Mouse (Mus musculus) MEL (cell line): ENCODE data around the gene Smg1. TPM values are rescaled to one million over a fixed set of nuclear protein-coding genes. Genes with fewer than 3 reads are reported as not detected.

Source experiments
- DNase-seq: peaks from one replicate; pipeline ENCODE4 v3.0.0; 2011; ENCODE audit warnings: low read depth, low spot score
- H3K27ac ChIP-seq: 2 replicates; pipeline ENCODE4 v1.5.1; 2012; ENCODE audit warnings: low read depth, mild to moderate bottlenecking, control low read depth, low read length, moderate library complexity; ENCODE audit not compliant: control insufficient read depth
- H3K27me3 ChIP-seq, 2 experiments: fragments of 150-350 bp in 1 of 2; sonication (generic) in 1 of 2; 2 replicates each; pipeline ENCODE4 v1.6.1; 2012; ENCODE audit warnings: low read length in 2 of 2, mild to moderate bottlenecking in 2 of 2, improper control_type of control experiment in 1 of 2, moderate library complexity in 1 of 2; ENCODE audit not compliant: insufficient read depth in 2 of 2, control insufficient read depth in 1 of 2
- H3K36me3 ChIP-seq, 2 experiments: 2 replicates each; pipeline ENCODE4 v1.6.1; 2012 to 2014; ENCODE audit warnings: low read length in 2 of 2, improper control_type of control experiment in 1 of 2, inconsistent platforms in 1 of 2, mild to moderate bottlenecking in 1 of 2; ENCODE audit not compliant: insufficient read depth in 2 of 2, control insufficient read depth in 1 of 2
- H3K4me1 ChIP-seq, 2 experiments: fragments of 150-350 bp in 1 of 2; sonication (generic) in 1 of 2; 2 replicates each; pipeline ENCODE4 v1.6.1; 2012; ENCODE audit warnings: low read length in 2 of 2, improper control_type of control experiment in 1 of 2, mild to moderate bottlenecking in 1 of 2; ENCODE audit not compliant: insufficient read depth in 2 of 2, control insufficient read depth in 1 of 2
- H3K4me3 ChIP-seq, 2 experiments: fragments of 150-350 bp in 1 of 2; sonication (generic) in 1 of 2; 2 replicates each; pipeline ENCODE4 v1.5.1; 2012; ENCODE audit warnings: low read depth in 2 of 2, low read length in 2 of 2, mild to moderate bottlenecking in 2 of 2, moderate library complexity in 2 of 2, control low read depth in 1 of 2, improper control_type of control experiment in 1 of 2; ENCODE audit not compliant: control insufficient read depth in 1 of 2, insufficient read depth in 1 of 2
- H3K79me2 ChIP-seq: 2 replicates; pipeline ENCODE4 v1.6.1; 2012; ENCODE audit warnings: mild to moderate bottlenecking, low read length, moderate library complexity; ENCODE audit not compliant: control insufficient read depth, poor library complexity, insufficient read depth
- H3K9ac ChIP-seq: 2 replicates; pipeline ENCODE4 v1.6.1; 2012; ENCODE audit warnings: low read depth, mild to moderate bottlenecking, control low read depth, low read length, moderate library complexity; ENCODE audit not compliant: control insufficient read depth, poor library complexity, severe bottlenecking
- H3K9me3 ChIP-seq: fragments of 150-350 bp; sonication (generic); replicated peaks from 2 replicates; pipeline ENCODE4 v1.6.1; 2012; ENCODE audit warnings: mild to moderate bottlenecking, low read length, improper control_type of control experiment, moderate library complexity; ENCODE audit not compliant: insufficient read depth
- CTCF ChIP-seq, 3 experiments: IDR thresholded peaks in 2 of 3; conservative IDR thresholded peaks in 1 of 3; 2 replicates each; pipeline ENCODE4 v1.5.1; 2011 to 2012; ENCODE audit warnings: low read length in 3 of 3, low read depth in 2 of 3, mild to moderate bottlenecking in 2 of 3, improper control_type of control experiment in 1 of 3, inconsistent platforms in 1 of 3, mixed read lengths in 1 of 3, moderate library complexity in 1 of 3; ENCODE audit not compliant: control insufficient read depth in 1 of 3, insufficient read depth in 1 of 3, poor library complexity in 1 of 3, severe bottlenecking in 1 of 3
- ETS1 ChIP-seq: IDR thresholded peaks from 2 replicates; pipeline ENCODE4 v1.6.1; 2012; ENCODE audit warnings: low read depth, mild to moderate bottlenecking, inconsistent platforms, low read length, improper control_type of control experiment, moderate library complexity
- KAT2A ChIP-seq: conservative IDR thresholded peaks from 2 replicates; pipeline ENCODE4 v1.6.1; 2012; ENCODE audit warnings: low read depth, low read length, improper control_type of control experiment, inconsistent platforms
- MAX ChIP-seq: IDR thresholded peaks from 2 replicates; pipeline ENCODE4 v1.6.1; 2011; ENCODE audit warnings: low read length, improper control_type of control experiment
- MAZ ChIP-seq: IDR thresholded peaks from 2 replicates; pipeline ENCODE4 v1.6.1; 2012; ENCODE audit warnings: low read depth, mild to moderate bottlenecking, inconsistent platforms, low read length, improper control_type of control experiment
- MYB ChIP-seq: IDR thresholded peaks from 2 replicates; pipeline ENCODE4 v1.6.1; 2011; ENCODE audit warnings: mild to moderate bottlenecking, low read depth, low read length, improper control_type of control experiment
- NELFE ChIP-seq: IDR thresholded peaks from 2 replicates; pipeline ENCODE4 v1.6.1; 2011; ENCODE audit warnings: low read depth, low read length, improper control_type of control experiment
- NRF1 ChIP-seq: IDR thresholded peaks from 2 replicates; pipeline ENCODE4 v1.6.1; 2014; ENCODE audit warnings: low read depth, mild to moderate bottlenecking, inconsistent platforms, low read length, improper control_type of control experiment, moderate library complexity; ENCODE audit not compliant: poor library complexity, insufficient read depth, severe bottlenecking
- POLR2A ChIP-seq, 2 experiments: IDR thresholded peaks; 2 replicates each; pipeline ENCODE4 v1.6.1; 2011 to 2012; ENCODE audit warnings: low read length in 2 of 2, mild to moderate bottlenecking in 2 of 2, control low read depth in 1 of 2, improper control_type of control experiment in 1 of 2, low read depth in 1 of 2, moderate library complexity in 1 of 2; ENCODE audit not compliant: control insufficient read depth in 1 of 2, insufficient read depth in 1 of 2, poor library complexity in 1 of 2
- POLR2AphosphoS2 ChIP-seq: IDR thresholded peaks from 2 replicates; pipeline ENCODE4 v1.6.1; 2011; ENCODE audit warnings: low read length, improper control_type of control experiment
- POLR2AphosphoS5 ChIP-seq: IDR thresholded peaks from 2 replicates; pipeline ENCODE4 v1.6.1; 2012; ENCODE audit warnings: low read depth, borderline replicate concordance, mild to moderate bottlenecking, inconsistent platforms, low read length, moderate library complexity, mixed read lengths
- RAD21 ChIP-seq: IDR thresholded peaks from 2 replicates; pipeline ENCODE4 v1.6.1; 2011; ENCODE audit warnings: mild to moderate bottlenecking, low read depth, low read length, improper control_type of control experiment
- SIN3A ChIP-seq: IDR thresholded peaks from 2 replicates; pipeline ENCODE4 v1.6.1; 2012; ENCODE audit warnings: low read length, improper control_type of control experiment, inconsistent platforms
- SMC3 ChIP-seq: IDR thresholded peaks from 2 replicates; pipeline ENCODE4 v1.6.1; 2011; ENCODE audit warnings: low read depth, low read length, improper control_type of control experiment
- TBP ChIP-seq: IDR thresholded peaks from 2 replicates; pipeline ENCODE4 v1.8.0; 2011; ENCODE audit warnings: low read depth, low read length, improper control_type of control experiment
- TCF12 ChIP-seq: IDR thresholded peaks from 2 replicates; pipeline ENCODE4 v1.6.1; 2014; ENCODE audit warnings: low read depth, mild to moderate bottlenecking, inconsistent platforms, low read length, improper control_type of control experiment, moderate library complexity
- USF2 ChIP-seq, 2 experiments: IDR thresholded peaks; 2 replicates each; pipeline ENCODE4 v1.6.1; 2011 to 2012; ENCODE audit warnings: improper control_type of control experiment in 2 of 2, low read length in 2 of 2, borderline replicate concordance in 1 of 2, inconsistent platforms in 1 of 2, low read depth in 1 of 2, mild to moderate bottlenecking in 1 of 2; ENCODE audit not compliant: insufficient read depth in 1 of 2
- ZKSCAN1 ChIP-seq: IDR thresholded peaks from 2 replicates; pipeline ENCODE4 v1.6.1; 2012; ENCODE audit warnings: low read depth, mild to moderate bottlenecking, inconsistent platforms, low read length, improper control_type of control experiment, moderate library complexity
- ZMIZ1 ChIP-seq: IDR thresholded peaks from 2 replicates; pipeline ENCODE4 v1.6.1; 2012; ENCODE audit warnings: low read depth, mild to moderate bottlenecking, inconsistent platforms, low read length, improper control_type of control experiment, moderate library complexity
- ZNF384 ChIP-seq: IDR thresholded peaks from 2 replicates; pipeline ENCODE4 v1.6.1; 2012; ENCODE audit warnings: low read depth, mild to moderate bottlenecking, inconsistent platforms, low read length, improper control_type of control experiment
- polyA plus RNA-seq, 2 experiments: library from polyadenylated mRNA; stranded (reverse) in 1 of 2; unstranded in 1 of 2; fragments of >175 nt in 1 of 2; fragments of >200 nt in 1 of 2; gene quantifications; 2 replicates each; pipeline versions ENCODE4 v1.2.1 to v1.2.4; 2012; ENCODE audit warnings: low replicate concordance in 2 of 2, low read depth in 1 of 2; ENCODE audit not compliant: insufficient read length in 2 of 2, insufficient read depth in 1 of 2, missing spikeins in 1 of 2
- total RNA-seq: library from RNA; depleted of rRNA; stranded (reverse); fragments of 300-350 nt; gene quantifications from 2 replicates; pipeline ENCODE4 v1.2.3, GENCODE M21; 2012

Smg1 gene
- total and polyA plus RNA-seq, 3 experiments, result 24.2 to 49.6 (median 32.6) TPM

DNA sequence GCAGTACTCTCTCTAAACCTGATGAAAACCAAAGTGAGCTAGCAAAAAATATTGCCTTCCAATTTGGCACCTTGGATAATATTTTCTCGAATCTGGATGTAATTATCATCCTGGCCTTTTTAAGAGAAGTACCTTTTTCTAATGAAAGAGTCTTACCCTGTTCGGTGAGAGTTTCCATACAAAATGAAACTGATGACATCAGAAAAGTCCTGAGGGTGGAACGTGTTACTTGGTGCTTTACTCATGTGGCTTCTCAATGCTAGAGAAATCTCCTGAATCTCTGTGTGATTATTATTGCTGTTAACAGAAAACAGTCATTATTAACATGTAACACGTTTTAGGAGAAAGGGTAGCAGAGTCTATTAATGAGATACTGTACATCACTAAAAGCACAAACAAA is 57.6 kb downstream of the Smg1 start:
- Histone ChIP-seq H3K27me3 (no peaks in the 10 kb centered on the region), H3K9ac (no peak overlapping the region), H3K27ac (no peak overlapping the region), H3K9me3 (no peaks in the 10 kb centered on the region), H3K4me3 (no peak overlapping the region), H3K4me1 (peaks cover 0 to 2% of the 10 kb centered on the region in 2 experiments; a peak in 3 of 4 replicates), H3K79me2 (no peaks in the 10 kb centered on the region), H3K36me3 (peaks cover 16 to 35% of the 10 kb centered on the region in 2 experiments)
- TF ChIP-seq MAZ (no peak), ETS1 (no peak), TCF12 (no peak)
- DNase-seq, result no peak

DNA sequence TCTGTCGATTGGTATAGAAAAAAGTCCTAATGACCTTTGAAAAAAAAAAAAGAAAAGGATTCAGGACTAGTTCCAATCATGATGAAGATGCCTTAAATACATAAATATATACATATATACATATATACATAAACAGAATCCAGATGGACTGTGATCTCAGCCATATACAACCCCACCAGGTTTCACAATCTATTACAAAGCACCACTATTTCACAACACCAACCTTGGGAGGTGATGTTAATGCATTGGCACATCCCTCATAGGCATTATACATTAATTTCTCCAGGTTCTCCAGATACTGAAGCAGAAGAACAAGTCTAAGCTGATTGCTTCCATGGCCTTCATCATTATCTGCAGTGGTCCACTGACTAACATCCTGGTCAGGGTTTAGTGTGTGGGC is 58.9 kb downstream of the Smg1 start:
- Histone ChIP-seq H3K9me3 (no peaks in the 10 kb centered on the region), H3K9ac (no peak overlapping the region), H3K79me2 (no peaks in the 10 kb centered on the region), H3K4me1 (peaks cover 0 to 2% of the 10 kb centered on the region in 2 experiments; a peak in 3 of 4 replicates), H3K27ac (no peak overlapping the region), H3K27me3 (no peaks in the 10 kb centered on the region), H3K4me3 (no peak overlapping the region), H3K36me3 (peaks cover 16 to 38% of the 10 kb centered on the region in 2 experiments)
- TF ChIP-seq ZMIZ1 (no peak), NRF1 (no peak), MAZ (no peak), POLR2AphosphoS2 (no peak), RAD21 (no peak), SMC3 (no peak), USF2 (IDR thresholded peaks at IDR 0.05; ENCODE audit: borderline replicate concordance in 1 of 2, insufficient read depth in 1 of 2, low read depth in 1 of 2, low read length in 2 of 2) (no peak), POLR2AphosphoS5 (no peak), MYB (no peak), POLR2A (IDR thresholded peaks at IDR 0.05; ENCODE audit: control insufficient read depth in 1 of 2, insufficient read depth in 1 of 2, low read depth in 1 of 2, low read length in 2 of 2, poor library complexity in 1 of 2) (no peak), NELFE (no peak), CTCF (IDR thresholded peaks at IDR 0.05 in 2 of 3, conservative IDR thresholded peaks at IDR 0.05 in 1 of 3; ENCODE audit: control insufficient read depth in 1 of 3, insufficient read depth in 1 of 3, low read depth in 2 of 3, low read length in 3 of 3, poor library complexity in 1 of 3, severe bottlenecking in 1 of 3) (no peak), MAX (no peak), TBP (no peak), KAT2A (no peak), ZKSCAN1 (no peak), SIN3A (no peak), TCF12 (no peak), ZNF384 (no peak)
- no peak for DNase-seq
